Mouse (Mus musculus): ENCODE measurements at regions not wholly inside any gene's neighbourhood (a gene's known extent, or its start where the extent isn't known, plus 50 kb on each side); places are given as distances from the start of the nearest gene placed in this dataset.

GRCm38 (mm10) chr12:58901931-58902330 lies 109.9 kb downstream of the Sec23a start:
- no peak for DNase-seq
- intact Hi-C loops (cut with DNase I), result no loop called here

- intact Hi-C loops (cut with DNase I), result no loop called here
- no peak for DNase-seq
These were observed 136.0 kb downstream of the Sec23a start for GRCm38 (mm10) chr12:58875808-58876207.

- intact Hi-C loops (cut with DNase I), result no loop called here
- no peak for DNase-seq
These were observed 139.4 kb downstream of the Sec23a start for GRCm38 (mm10) chr12:58872465-58872864.

- intact Hi-C loops (cut with DNase I), result no loop called here
- no peak for DNase-seq
These were observed 155.3 kb downstream of the Sec23a start for GRCm38 (mm10) chr12:58856498-58856897.

- intact Hi-C loops (cut with DNase I), result no loop called here
- no peak for DNase-seq
These were observed 160.0 kb downstream of the Sec23a start for GRCm38 (mm10) chr12:58851677-58852385.

- intact Hi-C loops (cut with DNase I), result no loop called here
- DNase-seq, result no peak
These were observed 182.2 kb downstream of the Sec23a start for GRCm38 (mm10) chr12:58829656-58830055.

- DNase-seq, result no peak
- intact Hi-C loops (cut with DNase I), result no loop called here
These were observed 184.0 kb downstream of the Sec23a start for GRCm38 (mm10) chr12:58827864-58828263.

GRCm38 (mm10) chr12:58825139-58825921 lies 186.5 kb downstream of the Sec23a start:
- intact Hi-C loops (cut with DNase I), result no loop called here
- DNase-seq, result no peak

GRCm38 (mm10) chr12:58822971-58823370 lies 188.8 kb downstream of the Sec23a start:
- DNase-seq, result no peak
- intact Hi-C loops (cut with DNase I), result no loop called here

- no peak for DNase-seq
- intact Hi-C loops (cut with DNase I), result loop anchor here (10.0 kb wide), 1 partner anchor 589 kb away; the partner anchor contains the start of gene Sstr1
These were observed 207.7 kb downstream of the Sec23a start for GRCm38 (mm10) chr12:58804068-58804467.

- intact Hi-C loops (cut with DNase I), result loop anchor here (1.0 to 10.0 kb wide), 2 partner anchors 588 to 976 kb away; partner anchors contain the start of gene Sstr1
- peak; percentile 71 to 82 for DNase-seq
These were observed 209.4 kb downstream of the Sec23a start for GRCm38 (mm10) chr12:58802410-58802809.

All from heart, postnatal 14 days (tissue).